Mouse (Mus musculus) kidney, adult 2 months (tissue): Measurements from ENCODE around the gene Rin1.

ENCODE experiments used
- CTCF ChIP-seq: fragments of 200-500 bp; conservative IDR thresholded peaks from 2 replicates; pipeline ENCODE4 v1.5.1; 2011; ENCODE audit warnings: low read depth, mild to moderate bottlenecking, control low read depth, low read length, moderate library complexity, mixed read lengths; ENCODE audit not compliant: insufficient read depth, insufficient read length
- POLR2A ChIP-seq: fragments of 200-500 bp; IDR thresholded peaks from one replicate; pipeline ENCODE4 v1.6.1; 2011; ENCODE audit warnings: low read depth, low read length, control low read depth

- TF ChIP-seq POLR2A, result no peak
- TF ChIP-seq CTCF, result no peak
Observed at GRCm38 (mm10) chr19:5041588-5041987, 8.7 kb upstream of the Rin1 start.
